Mouse (Mus musculus): ENCODE measurements around the gene Ctnnd2.

DNA sequence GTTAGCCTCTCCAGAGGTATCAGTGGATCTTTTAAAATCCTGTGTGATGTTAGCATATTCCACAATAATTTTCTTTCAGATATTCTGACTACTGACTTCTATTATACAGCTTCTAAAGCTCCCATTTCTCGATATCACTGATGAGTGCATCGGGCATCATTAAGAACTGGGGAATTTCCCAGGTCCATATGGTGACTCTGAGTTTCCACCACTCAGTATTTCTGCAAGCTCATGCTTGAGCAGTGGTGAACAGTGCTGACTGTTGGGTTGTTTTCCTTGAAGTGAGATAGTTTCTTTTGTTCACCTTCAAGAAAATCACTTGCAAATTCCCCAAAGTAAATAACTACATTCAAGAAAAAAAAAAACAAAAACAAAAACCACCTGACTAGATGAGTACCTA, 542.4 kb downstream of the Ctnnd2 start:
- TF ChIP-seq CTCF (IDR thresholded peaks at IDR 0.05; ENCODE audit: borderline replicate concordance, control insufficient read depth, extremely low read depth, insufficient read depth, low read length, poor library complexity), result no peak
- no peak for TF ChIP-seq POLR2A (IDR thresholded peaks at IDR 0.05; ENCODE audit: control insufficient read depth, extremely low read depth, insufficient read depth, low read length, poor library complexity)
